Mouse (Mus musculus) kidney, embryonic 14.5 days (tissue): ENCODE data around the gene Plekha5. TPM values are rescaled to one million over a fixed set of nuclear protein-coding genes. Genes with fewer than 3 reads are reported as not detected.

Experiments used
- ATAC-seq: fragments of 200-750 bp; cut with Nextera tagmentation; 2 replicates; pipeline ENCODE4 v1.8.0; 2017; ENCODE audit warnings: moderate number of reproducible peaks, mild to moderate bottlenecking, moderate TSS enrichment, moderate library complexity; ENCODE audit not compliant: low FRiP score, low TSS enrichment
- H3K27ac ChIP-seq: fragments of 300-500 bp; sonication (generic); 2 replicates; pipeline ENCODE4 v1.5.1; 2014; ENCODE audit warnings: low read depth, mild to moderate bottlenecking, low read length, moderate library complexity, mixed read lengths
- H3K27me3 ChIP-seq: fragments of 300-500 bp; sonication (generic); 2 replicates; pipeline ENCODE4 v1.6.1; 2014; ENCODE audit warnings: mild to moderate bottlenecking, low read length; ENCODE audit not compliant: control insufficient read depth, insufficient read depth
- H3K36me3 ChIP-seq: fragments of 300-500 bp; sonication (generic); 2 replicates; pipeline ENCODE4 v1.6.1; 2014; ENCODE audit warnings: low read length, mixed read lengths; ENCODE audit not compliant: control insufficient read depth, insufficient read depth
- H3K4me1 ChIP-seq: fragments of 300-500 bp; sonication (generic); 2 replicates; pipeline ENCODE4 v1.6.1; 2014; ENCODE audit warnings: low read length, mixed read lengths; ENCODE audit not compliant: control insufficient read depth, insufficient read depth
- H3K4me2 ChIP-seq: fragments of 300-500 bp; sonication (generic); replicated peaks from 2 replicates; pipeline ENCODE4 v1.6.1; 2014; ENCODE audit warnings: low read depth, mild to moderate bottlenecking, low read length
- H3K4me3 ChIP-seq: fragments of 300-500 bp; sonication (generic); 2 replicates; pipeline ENCODE4 v1.5.1; 2014; ENCODE audit warnings: mild to moderate bottlenecking, low read length
- H3K9ac ChIP-seq: fragments of 300-500 bp; sonication (generic); 2 replicates; pipeline ENCODE4 v1.6.1; 2014; ENCODE audit warnings: low read depth, mild to moderate bottlenecking, low read length, moderate library complexity
- H3K9me3 ChIP-seq: fragments of 300-500 bp; sonication (generic); 2 replicates; pipeline ENCODE4 v1.6.1; 2016; ENCODE audit warnings: low read length; ENCODE audit not compliant: control insufficient read depth
- WGBS: fragments of 180-500 bp; shearing (Covaris S2); extraction: QIAGEN DNeasy Blood & Tissue Kit; methylation state at CpG from one replicate; pipeline ENCODE4 v1.1.7; 2014; 5-methylcytosine and 5-hydroxymethylcytosine counted together
- polyA plus RNA-seq: library from polyadenylated mRNA; unstranded; fragments of >200 nt; fragmentation: Nextera tagmentation; extraction: Ambion mirVana; gene quantifications from 2 replicates; pipeline ENCODE4 v1.2.1, GENCODE M21; 2014

The Plekha5 gene
- polyA plus RNA-seq, 1 experiment from 2014 or later, result 63.4 TPM

- ATAC-seq, result peak; percentile 36; the same call in 1 of the 2 replicates
- Histone ChIP-seq H3K4me3 (no peak overlapping the region), H3K4me1 (peaks cover 16% of the 10 kb centered on the region; the same call in 1 of the 2 replicates), H3K9me3 (no peaks in the 10 kb centered on the region), H3K27me3 (no peaks in the 10 kb centered on the region), H3K36me3 (no peaks in the 10 kb centered on the region), H3K4me2 (no peak overlapping the region), H3K27ac (no peak overlapping the region), H3K9ac (no peak overlapping the region)
- WGBS, result 74% methylated on average over 13 of the region's 13 CpGs
Observed at GRCm38 (mm10) chr6:140508475-140509150, 84.8 kb downstream of the Plekha5 start.

GRCm38 (mm10) chr6:140509151-140509530 is 85.3 kb downstream of the Plekha5 start:
- Histone ChIP-seq H3K9me3 (no peaks in the 10 kb centered on the region), H3K4me2 (no peak overlapping the region), H3K4me1 (peaks cover 16% of the 10 kb centered on the region; the same call in 1 of the 2 replicates), H3K9ac (no peak overlapping the region), H3K36me3 (no peaks in the 10 kb centered on the region), H3K27me3 (no peaks in the 10 kb centered on the region), H3K27ac (no peak overlapping the region; the same call in 1 of the 2 replicates), H3K4me3 (no peak overlapping the region)
- 27% methylated on average over 9 of the region's 9 CpGs for WGBS
- peak; percentile 6; the same call in 1 of the 2 replicates for ATAC-seq

- H3K9me3 ChIP-seq, result no peaks in the 10 kb centered on the region
- no peak overlapping the region for H3K27ac ChIP-seq
- H3K9ac ChIP-seq, result no peak overlapping the region
- H3K4me2 ChIP-seq, result no peak overlapping the region
- 82% methylated on average over 1 of the region's 1 CpGs for WGBS
- H3K36me3 ChIP-seq, result no peaks in the 10 kb centered on the region
- no peaks in the 10 kb centered on the region for H3K27me3 ChIP-seq
- H3K4me1 ChIP-seq, result peaks cover 13% of the 10 kb centered on the region; the same call in 1 of the 2 replicates
- no peak overlapping the region for H3K4me3 ChIP-seq
- ATAC-seq, result no peak
Observed at GRCm38 (mm10) chr6:140512016-140512415, 88.2 kb downstream of the Plekha5 start.

- no peaks in the 10 kb centered on the region for H3K9me3 ChIP-seq
- H3K36me3 ChIP-seq, result no peaks in the 10 kb centered on the region
- no peak overlapping the region for H3K4me3 ChIP-seq
- no peak overlapping the region for H3K9ac ChIP-seq
- no peaks in the 10 kb centered on the region for H3K27me3 ChIP-seq
- peaks cover 9% of the 10 kb centered on the region; the same call in 1 of the 2 replicates for H3K4me1 ChIP-seq
- no peak overlapping the region for H3K27ac ChIP-seq
- ATAC-seq, result no peak
- no peak overlapping the region for H3K4me2 ChIP-seq
- WGBS, result 74% methylated on average over 8 of the region's 8 CpGs
Observed at GRCm38 (mm10) chr6:140512427-140512826, 88.6 kb downstream of the Plekha5 start.

- Histone ChIP-seq H3K27me3 (no peaks in the 10 kb centered on the region), H3K4me2 (no peak overlapping the region), H3K27ac (peak overlapping the region; percentile 38; the same call in 1 of the 2 replicates), H3K9me3 (no peaks in the 10 kb centered on the region), H3K9ac (no peak overlapping the region), H3K36me3 (no peaks in the 10 kb centered on the region), H3K4me1 (peaks cover 5% of the 10 kb centered on the region), H3K4me3 (no peak overlapping the region)
- WGBS, result 19% methylated on average over 8 of the region's 8 CpGs
- no peak for ATAC-seq
Observed at GRCm38 (mm10) chr6:140514205-140515110, 90.6 kb downstream of the Plekha5 start.

- H3K36me3 ChIP-seq, result no peaks in the 10 kb centered on the region
- no peak overlapping the region for H3K4me2 ChIP-seq
- ATAC-seq, result no peak
- no peak overlapping the region for H3K4me3 ChIP-seq
- no peak overlapping the region for H3K27ac ChIP-seq
- H3K27me3 ChIP-seq, result no peaks in the 10 kb centered on the region
- H3K9me3 ChIP-seq, result no peaks in the 10 kb centered on the region
- 73% methylated on average over 4 of the region's 4 CpGs for WGBS
- H3K4me1 ChIP-seq, result peaks cover 8% of the 10 kb centered on the region
- H3K9ac ChIP-seq, result no peak overlapping the region
Observed at GRCm38 (mm10) chr6:140515550-140515949, 91.7 kb downstream of the Plekha5 start.

- 77% methylated on average over 3 of the region's 3 CpGs for WGBS
- H3K4me3 ChIP-seq, result no peak overlapping the region
- H3K9ac ChIP-seq, result no peak overlapping the region
- H3K36me3 ChIP-seq, result no peaks in the 10 kb centered on the region
- H3K4me1 ChIP-seq, result peaks cover 8% of the 10 kb centered on the region
- no peaks in the 10 kb centered on the region for H3K27me3 ChIP-seq
- no peak overlapping the region for H3K27ac ChIP-seq
- no peaks in the 10 kb centered on the region for H3K9me3 ChIP-seq
- no peak for ATAC-seq
- H3K4me2 ChIP-seq, result no peak overlapping the region
Observed at GRCm38 (mm10) chr6:140516202-140516601, 92.3 kb downstream of the Plekha5 start.

GRCm38 (mm10) chr6:140517188-140517587 is 93.3 kb downstream of the Plekha5 start:
- Histone ChIP-seq H3K9me3 (no peaks in the 10 kb centered on the region), H3K9ac (no peak overlapping the region), H3K27ac (no peak overlapping the region), H3K4me1 (peaks cover 8% of the 10 kb centered on the region), H3K4me3 (no peak overlapping the region), H3K27me3 (no peaks in the 10 kb centered on the region), H3K36me3 (no peaks in the 10 kb centered on the region), H3K4me2 (no peak overlapping the region)
- no peak for ATAC-seq
- WGBS, result 67% methylated on average over 1 of the region's 1 CpGs

GRCm38 (mm10) chr6:140519019-140519418 is 95.2 kb downstream of the Plekha5 start:
- WGBS, result 64% methylated on average over 13 of the region's 13 CpGs
- no peak overlapping the region for H3K4me2 ChIP-seq

More at GRCm38 (mm10) chr6:140519019-140519418, 95.2 kb downstream of the Plekha5 start:
- Histone ChIP-seq H3K27ac (no peak overlapping the region), H3K4me3 (no peak overlapping the region), H3K36me3 (no peaks in the 10 kb centered on the region), H3K27me3 (no peaks in the 10 kb centered on the region), H3K9me3 (no peaks in the 10 kb centered on the region), H3K9ac (no peak overlapping the region), H3K4me1 (peaks cover 8% of the 10 kb centered on the region)
- no peak for ATAC-seq
